Mouse (Mus musculus) C2C12 (cell line): ENCODE measurements around the gene Fam186b. TPM values are rescaled to one million over a fixed set of nuclear protein-coding genes. Genes with fewer than 3 reads are reported as not detected.
A peak's percentile ranks its signal among the peaks of the same experiment; 100 is the strongest.

Experiments
- H3K27me3 ChIP-seq: one replicate; pipeline ENCODE4 v1.6.1; 2011; ENCODE audit not compliant: control insufficient read depth, insufficient read depth, insufficient read length
- H3K36me3 ChIP-seq: one replicate; pipeline ENCODE4 v1.6.1; 2011; ENCODE audit not compliant: control insufficient read depth, insufficient read depth
- H3K4me3 ChIP-seq: one replicate; pipeline ENCODE4 v1.5.1; 2011; ENCODE audit warnings: mild to moderate bottlenecking, control low read depth; ENCODE audit not compliant: poor library complexity, insufficient read depth, severe bottlenecking
- H3K79me2 ChIP-seq: one replicate; pipeline ENCODE4 v1.6.1; 2011; ENCODE audit not compliant: control insufficient read depth, insufficient read depth
- H3K79me3 ChIP-seq: one replicate; pipeline ENCODE4 v1.6.1; 2011; ENCODE audit warnings: low read depth, control low read depth
- H3ac ChIP-seq: one replicate; pipeline ENCODE3; 2011; ENCODE audit warnings: low read depth; ENCODE audit not compliant: control insufficient read depth, insufficient read length
- CEBPB ChIP-seq: IDR thresholded peaks from one replicate; pipeline ENCODE4 v1.6.1; 2011; ENCODE audit warnings: low read depth, mild to moderate bottlenecking, control low read depth, moderate library complexity
- CTCF ChIP-seq: IDR thresholded peaks from one replicate; pipeline ENCODE4 v1.5.1; 2011; ENCODE audit not compliant: control insufficient read depth, insufficient read depth, insufficient read length
- FOSL1 ChIP-seq: IDR thresholded peaks from one replicate; pipeline ENCODE4 v1.8.0; 2011; ENCODE audit warnings: mild to moderate bottlenecking, low read length; ENCODE audit not compliant: poor library complexity, insufficient read depth, severe bottlenecking
- MAX ChIP-seq: IDR thresholded peaks from one replicate; pipeline ENCODE4 v1.6.1; 2011; ENCODE audit warnings: mild to moderate bottlenecking, control low read depth
- MYOD1 ChIP-seq: IDR thresholded peaks from one replicate; pipeline ENCODE4 v1.6.1; 2011; ENCODE audit warnings: low read depth; ENCODE audit not compliant: control insufficient read depth, insufficient read length
- MYOG ChIP-seq: IDR thresholded peaks from one replicate; pipeline ENCODE4 v1.6.1; 2011; ENCODE audit not compliant: control insufficient read depth, insufficient read length; ENCODE audit errors: extremely low read depth
- USF1 ChIP-seq: IDR thresholded peaks from one replicate; pipeline ENCODE4 v1.6.1; 2011; ENCODE audit warnings: low read depth, mild to moderate bottlenecking, control low read depth, moderate library complexity
- polyA plus RNA-seq: library from polyadenylated mRNA; unstranded; fragments of >200 nt; fragmentation: generic; extraction: Trizol; gene quantifications from one replicate; pipeline ENCODE4 v1.2.1, GENCODE M21; 2012; ENCODE audit warnings: missing spikeins

Fam186b gene
- polyA plus RNA-seq, 1 experiment, result not detected

- Histone ChIP-seq H3K36me3 (no peaks in the 10 kb centered on the region), H3K79me3 (no peaks in the 10 kb centered on the region), H3K27me3 (no peaks in the 10 kb centered on the region), H3K79me2 (no peaks in the 10 kb centered on the region), H3ac (no peak overlapping the region), H3K4me3 (no peak overlapping the region)
- peak; percentile 35 for TF ChIP-seq MAX
- peak; percentile 63 for TF ChIP-seq CTCF
- TF ChIP-seq MYOD1, result no peak
- TF ChIP-seq FOSL1, result no peak
Observed at GRCm38 (mm10) chr15:99265679-99266078, 30.0 kb downstream of the Fam186b start.

- TF ChIP-seq USF1 (no peak), CTCF (no peak), MYOG (no peak), MAX (no peak), MYOD1 (no peak), FOSL1 (no peak), CEBPB (no peak)
Observed at GRCm38 (mm10) chr15:99264363-99264762, 31.3 kb downstream of the Fam186b start.

GRCm38 (mm10) chr15:99262702-99263101 lies 33.0 kb downstream of the Fam186b start:
- no peaks in the 10 kb centered on the region for H3K79me2 ChIP-seq
- no peaks in the 10 kb centered on the region for H3K27me3 ChIP-seq
- no peaks in the 10 kb centered on the region for H3K79me3 ChIP-seq
- no peaks in the 10 kb centered on the region for H3K36me3 ChIP-seq
- H3K4me3 ChIP-seq, result no peak overlapping the region
- TF ChIP-seq FOSL1 (no peak), CEBPB (no peak), MYOD1 (no peak)
- H3ac ChIP-seq, result no peak overlapping the region

More at GRCm38 (mm10) chr15:99264363-99264762, 31.3 kb downstream of the Fam186b start:
- H3K79me2 ChIP-seq, result no peaks in the 10 kb centered on the region
- H3K36me3 ChIP-seq, result no peaks in the 10 kb centered on the region
- H3K79me3 ChIP-seq, result no peaks in the 10 kb centered on the region
- no peak overlapping the region for H3ac ChIP-seq
- H3K4me3 ChIP-seq, result no peak overlapping the region
- no peaks in the 10 kb centered on the region for H3K27me3 ChIP-seq

GRCm38 (mm10) chr15:99259730-99260252 lies 35.9 kb downstream of the Fam186b start:
- H3K79me3 ChIP-seq, result no peaks in the 10 kb centered on the region
- H3K27me3 ChIP-seq, result no peaks in the 10 kb centered on the region
- H3ac ChIP-seq, result no peak overlapping the region
- H3K79me2 ChIP-seq, result no peaks in the 10 kb centered on the region
- no peaks in the 10 kb centered on the region for H3K36me3 ChIP-seq
- TF ChIP-seq MYOG (no peak), MAX (no peak), FOSL1 (no peak), CTCF (no peak), CEBPB (no peak), MYOD1 (no peak), USF1 (no peak)
- no peak overlapping the region for H3K4me3 ChIP-seq

GRCm38 (mm10) chr15:99259167-99259729 lies 36.4 kb downstream of the Fam186b start:
- Histone ChIP-seq H3K79me2 (no peaks in the 10 kb centered on the region), H3ac (no peak overlapping the region), H3K36me3 (no peaks in the 10 kb centered on the region), H3K27me3 (no peaks in the 10 kb centered on the region), H3K79me3 (no peaks in the 10 kb centered on the region), H3K4me3 (no peak overlapping the region)
- TF ChIP-seq MYOG (no peak), FOSL1 (no peak), CTCF (no peak), USF1 (no peak), MAX (no peak), MYOD1 (no peak), CEBPB (no peak)

- H3K36me3 ChIP-seq, result no peaks in the 10 kb centered on the region
- peaks cover 3% of the 10 kb centered on the region for H3K79me3 ChIP-seq
- no peak for TF ChIP-seq CTCF
- no peak for TF ChIP-seq CEBPB
- TF ChIP-seq MAX, result no peak
- H3K27me3 ChIP-seq, result no peaks in the 10 kb centered on the region
- H3ac ChIP-seq, result no peak overlapping the region
- peaks cover 11% of the 10 kb centered on the region for H3K79me2 ChIP-seq
- no peak overlapping the region for H3K4me3 ChIP-seq
Observed at GRCm38 (mm10) chr15:99255241-99255749, 40.4 kb downstream of the Fam186b start.
